Mouse (Mus musculus): ENCODE data around the gene Ipo5.

- TF ChIP-seq POLR2A (IDR thresholded peaks at IDR 0.05; ENCODE audit: extremely low read depth, insufficient read depth, low read length) (no peak), CTCF (IDR thresholded peaks at IDR 0.05; ENCODE audit: low read depth, low read length) (peak; percentile 30; the same call in 1 of the 2 replicates)
These were observed 60.3 kb downstream of the Ipo5 start for GRCm38 (mm10) chr14:120971313-120971712.

Data from liver, adult 2 months (tissue).